Mouse (Mus musculus) kidney, postnatal 14 days (tissue): ENCODE data around the gene Olfr304.
"Not testable (repeated sequence)": the region's sequence is repeated elsewhere in the genome, so short reads cannot be mapped to it uniquely, and the experiment has no call there.

Experiments used
- DNase-seq: peaks from one replicate; pipeline ENCODE4 v3.0.0; 2022; ENCODE audit warnings: mixed read lengths

Gene Olfr304

DNA sequence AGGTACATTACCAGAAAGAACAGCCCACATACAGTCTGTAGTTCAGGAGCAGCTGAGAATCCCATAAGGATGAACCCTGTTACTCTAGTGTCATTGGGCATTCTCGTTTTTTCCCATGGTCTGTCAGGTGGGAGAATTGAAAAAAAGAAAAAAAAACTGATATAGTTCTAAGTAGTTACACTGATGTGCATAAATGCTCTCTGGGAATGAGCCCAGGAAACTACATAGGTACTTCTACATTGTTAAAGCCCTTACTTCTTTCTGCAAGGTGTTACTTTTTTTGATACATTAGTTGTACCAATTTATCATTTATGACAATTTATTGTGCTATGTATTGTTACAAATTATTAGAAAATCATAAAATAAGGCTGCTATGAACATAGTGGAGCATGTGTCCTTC lies at the start of gene Olfr304:
Olfr304 (minus strand) TSS at position 101 of the 400 bp plus-strand sequence.
- DNase-seq: no peak

DNA sequence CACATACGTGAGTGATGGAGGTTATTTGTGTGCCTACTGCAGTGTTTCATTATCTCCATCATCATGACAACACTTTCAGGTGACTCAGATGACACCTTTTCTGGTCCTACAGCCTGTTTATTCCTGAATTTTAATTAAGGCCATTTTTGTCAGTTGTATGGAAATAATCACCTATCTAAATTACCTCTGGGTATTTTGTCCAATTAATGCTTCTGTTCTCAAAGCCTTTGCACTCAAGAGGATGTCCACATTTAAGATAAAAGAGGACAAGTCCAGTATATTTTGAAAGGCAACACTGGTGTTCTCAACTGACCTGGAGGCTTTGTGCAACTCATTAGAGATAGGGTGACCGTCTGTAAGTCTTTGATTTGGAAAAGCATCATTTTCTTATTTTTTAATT lies 17.1 kb upstream of the Olfr304 start, which contains the start of gene Olfr301:
Olfr301 (plus strand) TSS at position 301 of the 400 bp plus-strand sequence.
- DNase-seq: no peak

DNA sequence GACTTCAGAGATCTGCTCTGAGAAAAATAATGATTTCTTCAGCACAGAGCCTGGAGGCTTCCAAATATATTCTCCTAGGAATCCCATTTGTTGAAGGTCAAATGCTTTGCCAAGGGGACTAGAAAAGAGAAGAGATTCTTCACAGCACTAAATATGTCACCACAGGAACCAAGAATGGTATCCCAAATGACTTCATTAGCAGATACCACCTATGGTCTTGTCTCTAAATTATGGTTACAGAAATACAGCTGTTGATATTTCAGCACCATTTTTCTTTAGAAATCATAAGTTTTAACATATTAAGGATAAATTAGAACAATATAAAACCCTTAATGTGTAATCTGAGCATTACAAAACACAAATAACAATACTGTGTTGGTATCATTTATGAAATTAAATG lies 11.2 kb upstream of the Olfr304 start, which contains the start of gene Olfr303:
Olfr303 (minus strand) TSS at position 101 of the 400 bp plus-strand sequence.
- no peak for DNase-seq

DNA sequence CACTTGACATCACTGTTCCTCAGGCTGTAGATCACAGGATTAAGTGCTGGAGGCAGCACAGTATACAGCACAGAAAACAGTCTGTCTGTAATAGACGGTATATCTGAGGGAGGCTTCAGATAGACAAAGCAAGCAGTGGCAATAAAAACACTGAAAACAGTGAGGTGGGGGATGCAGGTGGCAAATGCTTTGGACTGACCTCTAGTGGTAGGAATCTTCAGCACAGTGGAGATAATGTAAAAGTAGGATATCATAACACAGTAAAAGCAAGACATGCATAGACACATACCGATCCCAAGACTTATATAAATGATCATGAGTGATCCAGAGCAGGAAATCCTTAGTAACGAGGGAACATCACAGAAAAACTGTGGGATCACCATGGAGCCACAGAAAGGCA lies 689 bp downstream of the Olfr304 start:
- no peak for DNase-seq

DNA sequence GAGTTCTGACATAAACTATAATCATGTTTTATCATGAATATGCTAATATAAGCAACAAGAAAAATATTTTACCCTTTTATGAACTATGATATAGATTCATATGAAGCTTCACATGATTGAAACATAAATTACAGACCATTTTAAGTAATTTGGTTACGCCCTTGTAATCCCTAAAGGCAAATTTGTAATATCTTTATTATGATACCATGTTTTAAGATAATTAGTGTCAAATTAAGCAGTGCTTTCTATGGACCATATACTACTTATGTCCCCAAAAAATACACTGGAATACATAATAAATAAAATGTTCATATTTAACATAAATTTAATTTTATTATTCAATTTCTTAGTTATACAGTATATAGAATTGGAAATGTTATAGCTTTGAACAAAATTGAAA lies 19.6 kb downstream of the Olfr304 start, which contains the start of gene Olfr305:
Olfr305 (minus strand) TSS at position 101 of the 400 bp plus-strand sequence.
- no peak for DNase-seq

DNA sequence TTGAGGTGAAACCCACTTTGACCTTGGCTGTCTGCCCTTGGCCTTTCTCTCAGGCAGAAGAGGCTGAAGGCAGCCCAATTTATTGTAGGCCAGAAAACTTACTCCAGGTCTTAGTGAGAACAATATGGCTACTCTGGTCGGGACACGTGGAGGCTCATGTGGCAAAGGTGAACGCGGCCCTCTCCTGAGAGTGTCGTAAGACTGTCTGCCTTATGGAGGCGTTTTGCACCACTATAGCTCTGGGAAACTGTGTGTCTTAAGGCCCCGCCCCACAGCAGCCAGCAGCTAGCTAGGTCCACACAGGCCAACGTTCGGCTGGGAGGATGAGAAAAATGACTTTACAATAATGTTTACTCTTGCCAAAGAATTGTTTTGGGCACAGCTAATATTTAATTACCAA lies 40.2 kb downstream of the Olfr304 start:
- not testable (repeated sequence) for DNase-seq

DNA sequence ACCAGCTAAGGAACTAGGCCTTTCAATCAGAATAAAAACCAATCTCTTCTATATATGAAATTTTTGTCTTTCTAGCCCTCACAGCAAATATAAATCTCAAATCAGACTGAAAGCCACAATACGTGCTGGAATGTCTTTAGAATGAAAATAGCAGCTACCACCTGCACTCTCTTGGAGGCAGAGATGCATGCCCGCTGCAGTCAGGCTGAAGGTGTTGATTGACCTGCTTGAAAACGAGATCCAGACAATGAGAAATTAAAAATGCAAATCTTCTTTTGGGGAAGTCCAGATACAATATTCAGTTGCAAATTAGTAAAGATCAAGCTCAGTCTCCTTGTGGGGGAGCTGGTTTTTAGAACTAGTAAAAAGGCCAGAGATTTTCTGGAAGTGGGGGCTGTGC lies 42.2 kb downstream of the Olfr304 start:
- no peak for DNase-seq

DNA sequence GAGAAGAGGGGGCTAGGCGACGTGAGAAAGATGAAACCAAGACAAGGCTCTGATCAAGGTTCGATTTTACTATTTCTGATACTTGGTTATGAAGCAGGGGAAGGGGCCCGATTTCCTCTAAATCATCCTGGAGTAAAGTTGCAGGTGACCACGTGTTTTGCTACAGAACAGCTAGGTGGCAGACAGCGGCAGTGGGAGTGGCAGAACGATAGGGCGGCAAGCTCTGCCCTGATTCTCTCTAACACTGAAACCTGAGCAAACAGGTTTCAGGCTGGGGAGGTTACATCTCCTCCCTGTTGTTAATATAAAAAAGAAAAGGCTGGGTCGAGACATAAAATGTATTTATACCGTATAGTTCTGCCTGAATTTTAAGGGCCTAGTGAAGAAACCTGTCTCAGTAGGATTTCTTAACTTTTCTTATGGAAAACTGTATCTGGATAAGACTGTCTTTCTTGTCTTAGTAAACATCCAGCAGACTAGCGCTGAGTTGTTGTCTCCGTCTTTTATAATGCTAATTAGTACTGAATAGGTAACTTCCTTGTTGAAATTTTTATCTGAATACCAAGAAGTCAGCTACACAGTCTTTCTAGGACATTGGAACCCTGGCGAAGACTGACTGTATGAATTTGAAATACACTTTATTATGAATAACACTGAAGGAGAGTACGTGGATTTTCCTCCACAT lies 43.4 kb downstream of the Olfr304 start:
- no peak for DNase-seq

DNA sequence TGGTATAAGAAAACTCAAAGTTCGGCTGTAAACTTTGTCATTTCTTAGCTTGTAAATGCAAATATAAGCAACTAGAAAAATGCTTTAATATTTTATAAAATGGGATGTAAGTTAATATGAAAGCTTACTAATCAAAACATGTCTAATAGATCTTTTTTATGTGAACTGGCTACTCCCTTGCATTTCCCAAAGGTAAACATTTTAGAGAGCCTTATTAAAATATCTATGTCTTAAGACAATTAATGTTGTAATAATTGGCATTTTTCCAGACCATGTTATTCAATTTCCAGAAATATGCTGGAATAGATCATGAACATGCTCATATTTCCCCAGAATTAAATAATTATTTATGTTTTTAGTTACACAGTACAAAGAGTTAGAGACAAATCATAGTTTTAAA lies 49.0 kb downstream of the Olfr304 start, which contains the start of gene Olfr307:
Olfr307 (minus strand) TSS at position 101 of the 400 bp plus-strand sequence.
- DNase-seq: no peak
